Mouse (Mus musculus): ENCODE measurements around the gene Nhs.

Nhs gene

GRCm38 (mm10) chrX:162159637-162160611 is at the start of gene Nhs:
TSS of gene Nhs (minus strand) at chrX:162159730.
- DNase-seq (ENCODE audit: low spot score), result peak; percentile 68

- no peak for DNase-seq (ENCODE audit: low spot score)
Measured at GRCm38 (mm10) chrX:162206350-162206884, 46.9 kb upstream of the Nhs start.

DNA sequence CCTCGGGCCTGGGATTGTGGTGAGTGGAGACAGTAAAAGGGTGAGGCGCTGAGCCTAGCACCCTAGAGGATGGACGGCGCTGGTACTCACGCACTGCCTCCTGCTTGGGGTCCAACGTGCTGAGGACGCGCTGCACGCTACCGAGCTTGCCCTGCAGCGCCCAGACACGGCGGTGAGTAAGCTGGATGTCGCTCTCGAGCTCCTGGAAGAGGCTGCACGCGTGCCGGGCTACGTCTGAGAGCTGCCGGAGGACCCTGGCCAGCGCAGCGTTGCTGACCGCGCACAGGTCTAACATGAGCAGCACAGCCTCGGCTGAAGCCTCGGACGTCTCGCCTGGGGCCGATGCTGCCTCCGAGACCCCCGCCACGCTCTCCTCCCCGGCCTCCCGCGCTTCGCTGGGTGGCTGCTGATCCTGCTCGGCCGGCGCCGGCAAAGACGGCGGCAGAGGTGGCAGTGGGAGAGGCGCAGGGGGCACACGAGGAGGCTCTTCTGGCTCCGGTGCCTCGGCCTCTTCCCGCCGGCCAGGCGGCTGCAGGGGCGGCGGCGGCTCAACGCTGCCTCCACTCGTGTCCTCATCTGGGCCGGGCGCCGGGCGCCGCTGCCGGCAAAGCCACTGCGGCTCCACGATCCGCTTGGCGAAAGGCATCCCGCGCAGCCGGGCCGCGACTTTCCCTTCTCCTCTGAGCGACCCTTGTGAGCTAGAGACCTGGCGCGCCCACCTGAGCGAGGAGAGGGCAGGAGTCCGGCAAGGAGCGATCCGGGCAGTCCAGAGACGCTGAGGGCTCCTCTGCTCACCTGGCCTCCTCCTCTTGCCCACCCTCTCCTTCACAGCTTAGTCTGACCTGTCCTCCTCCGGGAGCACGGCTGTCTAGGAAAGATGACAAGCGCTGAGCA is 540 bp downstream of the Nhs start:
- DNase-seq (ENCODE audit: low spot score), result peak; percentile 2

DNA sequence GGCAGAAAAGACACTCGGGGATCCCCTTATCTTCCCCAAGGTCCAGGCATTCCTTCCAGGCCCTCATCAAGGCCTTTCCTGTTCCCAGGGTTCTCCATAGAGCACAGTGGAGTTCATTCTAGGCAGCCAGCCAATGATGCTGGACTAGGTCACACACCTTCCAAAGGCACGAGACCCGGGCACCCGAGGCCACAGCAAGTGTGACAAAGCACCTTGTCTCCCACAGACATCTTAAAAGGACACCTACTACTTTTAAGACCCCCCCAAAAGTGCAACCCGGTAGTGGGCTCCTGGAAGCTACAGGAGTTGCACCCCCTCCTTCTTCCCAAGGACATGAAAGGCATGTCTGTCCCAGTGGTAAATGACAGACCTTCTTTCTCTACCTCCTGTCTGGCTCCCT is 1.4 kb downstream of the Nhs start:
- no peak for DNase-seq (ENCODE audit: low spot score)

GRCm38 (mm10) chrX:162137807-162138206 is 21.7 kb downstream of the Nhs start:
- DNase-seq (ENCODE audit: low spot score), result no peak

DNA sequence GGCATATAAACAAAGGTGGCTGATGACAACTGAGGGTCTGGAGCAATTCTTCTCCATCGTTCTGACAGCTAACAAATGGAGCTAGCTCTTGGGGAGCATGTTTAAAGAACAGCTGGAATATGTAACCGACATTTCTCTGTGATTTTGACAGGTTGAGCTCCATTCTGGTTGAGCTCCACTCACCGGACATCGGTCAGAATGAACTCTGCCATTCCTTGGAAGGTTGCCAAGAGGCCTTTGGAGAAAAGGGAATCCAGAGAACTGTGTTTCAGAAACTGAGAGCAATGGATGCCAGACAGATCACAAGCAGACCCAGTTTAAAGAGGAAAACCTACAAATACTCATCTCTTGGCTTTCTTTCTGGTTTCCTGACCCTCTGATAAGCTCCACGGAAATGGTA is 46.3 kb downstream of the Nhs start:
- DNase-seq (ENCODE audit: low spot score), result no peak

- no peak for DNase-seq (ENCODE audit: low spot score)
Measured at GRCm38 (mm10) chrX:162102802-162103434, 56.6 kb downstream of the Nhs start.

GRCm38 (mm10) chrX:162098364-162098763 is 61.2 kb downstream of the Nhs start:
- no peak for DNase-seq (ENCODE audit: low spot score)

DNA sequence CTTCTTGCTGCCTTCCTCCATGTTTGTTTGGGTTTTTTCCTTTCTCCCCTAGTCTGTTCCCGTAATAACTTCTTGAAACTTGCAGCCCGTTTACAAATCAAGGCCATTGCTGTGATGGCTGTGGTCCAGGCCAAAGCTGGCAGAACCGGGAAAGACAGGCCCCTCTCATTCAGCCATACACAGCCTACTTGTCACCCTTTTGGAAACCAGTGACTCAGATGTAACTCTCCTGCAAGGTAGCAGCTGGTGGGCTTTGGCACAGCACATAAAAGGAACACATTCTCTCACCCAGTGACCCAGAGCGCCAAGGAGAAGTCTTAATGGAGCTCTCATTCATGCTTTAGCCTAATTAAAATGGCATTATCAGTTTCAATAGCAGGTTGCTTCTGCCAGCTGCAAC is 72.2 kb downstream of the Nhs start:
- peak; percentile 10 for DNase-seq (ENCODE audit: low spot score)

- DNase-seq (ENCODE audit: low spot score), result no peak
Measured at GRCm38 (mm10) chrX:162085897-162086200, 73.7 kb downstream of the Nhs start.

DNA sequence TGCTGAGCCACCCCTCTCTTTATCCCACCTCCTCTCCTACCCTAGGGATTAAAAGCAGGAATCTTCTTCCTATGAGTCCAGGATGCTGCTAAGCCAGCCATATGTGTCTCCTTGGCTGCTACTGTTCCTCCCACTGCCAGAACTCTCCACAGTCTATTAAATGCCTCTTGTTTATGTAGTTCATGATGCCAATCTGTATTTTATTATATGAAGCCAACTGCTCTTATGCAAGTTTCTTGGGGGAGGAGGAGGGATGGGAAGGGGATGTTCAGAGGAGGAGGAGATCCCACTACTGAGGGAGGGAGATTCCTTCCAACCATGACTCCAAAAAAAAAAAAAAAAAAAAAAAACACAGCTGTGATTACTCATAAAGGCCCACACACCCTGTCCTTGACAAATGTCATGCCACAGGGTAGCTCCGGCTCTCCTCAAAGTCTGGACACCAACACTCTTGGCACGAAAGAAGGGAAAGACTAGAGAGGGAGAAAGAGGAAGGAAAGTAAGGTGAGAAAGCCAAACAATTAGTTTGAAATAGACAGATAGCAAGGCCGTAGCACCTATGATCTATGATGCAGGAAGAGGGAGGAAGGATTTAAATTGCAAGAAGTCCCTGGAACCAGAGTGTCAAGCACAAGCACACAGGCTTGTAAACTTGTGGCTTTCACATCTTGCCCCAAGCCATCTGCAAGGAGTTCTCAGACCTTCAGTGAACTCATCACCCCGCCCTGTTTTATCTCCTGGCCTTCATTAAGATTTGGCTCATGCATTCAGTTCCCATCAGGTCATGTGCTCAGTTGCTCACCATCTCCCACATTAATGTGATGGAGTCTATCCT is 74.3 kb downstream of the Nhs start:
- no peak for DNase-seq (ENCODE audit: low spot score)

DNA sequence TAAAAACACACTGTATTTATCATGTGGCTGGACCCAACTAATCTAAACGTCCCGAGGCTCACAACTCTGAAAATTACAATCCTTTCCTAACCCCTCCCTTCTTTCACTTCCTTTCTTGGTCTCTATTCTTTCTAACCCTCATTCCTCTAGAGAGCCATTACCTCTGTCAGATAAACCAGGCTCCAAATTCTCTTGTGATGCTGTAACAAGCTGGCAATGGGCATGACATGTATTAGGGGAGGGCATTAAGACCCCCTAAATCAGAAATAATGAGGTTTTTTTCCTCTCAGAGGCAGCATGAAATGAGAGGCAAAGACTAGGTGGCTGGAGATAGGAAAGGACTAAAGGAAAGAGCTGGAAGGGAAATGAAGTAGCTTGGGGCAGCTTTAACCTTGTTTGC is 96.4 kb downstream of the Nhs start:
- no peak for DNase-seq (ENCODE audit: low spot score)

- DNase-seq (ENCODE audit: low spot score), result no peak
Measured at GRCm38 (mm10) chrX:162055635-162056034, 103.9 kb downstream of the Nhs start.

GRCm38 (mm10) chrX:162053566-162053965 is 106.0 kb downstream of the Nhs start:
- no peak for DNase-seq (ENCODE audit: low spot score)

- DNase-seq (ENCODE audit: low spot score), result no peak
Measured at GRCm38 (mm10) chrX:162052534-162052933, 107.0 kb downstream of the Nhs start.

- DNase-seq (ENCODE audit: low spot score), result no peak
Measured at GRCm38 (mm10) chrX:162049616-162050015, 109.9 kb downstream of the Nhs start.

- DNase-seq (ENCODE audit: low spot score), result no peak
Measured at GRCm38 (mm10) chrX:162045527-162045926, 114.0 kb downstream of the Nhs start.

- DNase-seq (ENCODE audit: low spot score), result no peak
Measured at GRCm38 (mm10) chrX:162044109-162044508, 115.4 kb downstream of the Nhs start.

GRCm38 (mm10) chrX:162025210-162025953 is 134.1 kb downstream of the Nhs start:
- peak; percentile 25 for DNase-seq (ENCODE audit: low spot score)

- no peak for DNase-seq (ENCODE audit: low spot score)
Measured at GRCm38 (mm10) chrX:162021724-162022123, 137.8 kb downstream of the Nhs start.

All from ovary, adult 18-20 months (tissue).